8 mouse cellular contexts compared by ENCODE assay signal in genomic region chr11:3648964-3649841, GRCm38 (mm10). TPM values are rescaled to one million over a fixed set of nuclear protein-coding genes. Genes with fewer than 3 reads are reported as not detected.
A peak's percentile ranks its signal among the peaks of the same experiment; 100 is the strongest.
DNase-seq lines count a peak whose midpoint lies in the region; ATAC-seq and TF ChIP-seq lines count a peak whose summit lies in the region.

Morc2a (plus strand) TSS chr11:3649191.

- H3K27me3 ChIP-seq in embryonic facial prominence, embryonic 15.5 days, result no peaks in the 10 kb centered on the region
- no peaks in the 10 kb centered on the region for H3K27me3 ChIP-seq in limb, embryonic 14.5 days (ENCODE audit: control insufficient read depth, insufficient read depth, low read length)
- no peaks in the 10 kb centered on the region for H3K27me3 ChIP-seq in midbrain, postnatal 0 days (ENCODE audit: insufficient read depth, low read length)

- 2% methylated on average over 81 of the region's 81 CpGs for WGBS in bone marrow, adult 2 months
- 2% methylated on average over 79 of the region's 81 CpGs for WGBS in embryonic facial prominence, embryonic 15.5 days
- WGBS in limb, embryonic 14.5 days, result 2% methylated on average over 64 of the region's 81 CpGs
- WGBS in midbrain, postnatal 0 days, result 1% methylated on average over 63 of the region's 81 CpGs

- H3K9ac ChIP-seq in embryonic facial prominence, embryonic 15.5 days, result peak within 1 kb of the TSS; percentile 78
- peak within 1 kb of the TSS; percentile 98 for H3K9ac ChIP-seq in limb, embryonic 14.5 days (ENCODE audit: low read depth, low read length, severe bottlenecking)
- H3K9ac ChIP-seq in midbrain, postnatal 0 days (replicated peaks; ENCODE audit: low read length, poor library complexity, severe bottlenecking), result peak within 1 kb of the TSS; percentile 81

- DNase-seq in 416B (ENCODE audit: low read depth), result peak; percentile 97
- peak; percentile 97 for DNase-seq in heart, adult 8-10 months (ENCODE audit: low spot score)
- peak; percentile 99 for DNase-seq in kidney, adult 9 months
- DNase-seq in limb, embryonic 14.5 days (ENCODE audit: low spot score), result peak; percentile 98
- DNase-seq in midbrain, postnatal 0 days (ENCODE audit: low spot score), result peak; percentile 98
- peak; percentile 87 to 91 for DNase-seq in spleen, postnatal 14 days (ENCODE audit: low spot score in 2 of 2)

- H3K36me3 ChIP-seq in embryonic facial prominence, embryonic 15.5 days, result peaks cover 30% of the 10 kb centered on the region
- H3K36me3 ChIP-seq in limb, embryonic 14.5 days (ENCODE audit: control insufficient read depth, insufficient read depth, low read length), result peaks cover 36% of the 10 kb centered on the region
- H3K36me3 ChIP-seq in midbrain, postnatal 0 days (ENCODE audit: insufficient read depth, low read length), result peaks cover 14% of the 10 kb centered on the region

- peak; percentile 98 for ATAC-seq in embryonic facial prominence, embryonic 15.5 days (ENCODE audit: insufficient number of reproducible peaks, low FRiP score, low TSS enrichment, low read depth)
- peak; percentile 98 for ATAC-seq in limb, embryonic 14.5 days (ENCODE audit: low FRiP score, low read depth)
- ATAC-seq in midbrain, postnatal 0 days (ENCODE audit: low FRiP score), result peak; percentile 98

- H3K9me3 ChIP-seq in embryonic facial prominence, embryonic 15.5 days (replicated peaks), result peaks cover 19% of the 10 kb centered on the region; the same call in 1 of the 2 replicates
- H3K9me3 ChIP-seq in limb, embryonic 14.5 days (ENCODE audit: control insufficient read depth, low read length), result peaks cover 29% of the 10 kb centered on the region
- H3K9me3 ChIP-seq in midbrain, postnatal 0 days (ENCODE audit: low read length), result 0 out of 2 replicates have a peak, but pooled peaks cover 4% of the 10 kb centered on the region

- peak; percentile 70 for TF ChIP-seq POLR2A in bone marrow, adult 2 months (IDR thresholded peaks at IDR 0.05; ENCODE audit: borderline replicate concordance, control insufficient read depth, low read depth, low read length)
- peak; percentile 95 for TF ChIP-seq POLR2A in limb, embryonic 14.5 days (IDR thresholded peaks at IDR 0.05; ENCODE audit: borderline replicate concordance, extremely low read depth, insufficient read depth, insufficient read length)

- H3K4me2 ChIP-seq in embryonic facial prominence, embryonic 15.5 days (replicated peaks), result peak within 1 kb of the TSS; percentile 71
- peak within 1 kb of the TSS; percentile 62 for H3K4me2 ChIP-seq in limb, embryonic 14.5 days (replicated peaks; ENCODE audit: low read depth, low read length, severe bottlenecking)
- peak within 1 kb of the TSS; percentile 83 for H3K4me2 ChIP-seq in midbrain, postnatal 0 days (ENCODE audit: low read depth, low read length, poor library complexity, severe bottlenecking)

- H3K4me1 ChIP-seq in bone marrow, adult 2 months (ENCODE audit: control insufficient read depth, insufficient read depth, low read length), result peaks cover 1% of the 10 kb centered on the region; the same call in 1 of the 2 replicates
- peaks cover 17% of the 10 kb centered on the region for H3K4me1 ChIP-seq in embryonic facial prominence, embryonic 15.5 days
- H3K4me1 ChIP-seq in limb, embryonic 14.5 days (ENCODE audit: control insufficient read depth, insufficient read depth, low read length), result peaks cover 10% of the 10 kb centered on the region
- peaks cover 11% of the 10 kb centered on the region for H3K4me1 ChIP-seq in midbrain, postnatal 0 days (ENCODE audit: insufficient read depth, low read length)

- H3K27ac ChIP-seq in bone marrow, adult 2 months (ENCODE audit: control insufficient read depth, insufficient read depth, low read depth, low read length, poor library complexity), result peak within 1 kb of the TSS; percentile 93
- H3K27ac ChIP-seq in embryonic facial prominence, embryonic 15.5 days (replicated peaks), result peak within 1 kb of the TSS; percentile 93
- peak within 1 kb of the TSS; percentile 95 for H3K27ac ChIP-seq in limb, embryonic 14.5 days (replicated peaks; ENCODE audit: low read depth, low read length)
- H3K27ac ChIP-seq in midbrain, postnatal 0 days (ENCODE audit: low read depth, low read length), result peak within 1 kb of the TSS; percentile 86

- no peak; the same call in 1 of the 2 replicates for TF ChIP-seq CTCF in bone marrow, adult 2 months (IDR thresholded peaks at IDR 0.05; ENCODE audit: control insufficient read depth, insufficient read depth, low read length)
- peak; percentile 65 for TF ChIP-seq CTCF in midbrain, postnatal 0 days (IDR thresholded peaks at IDR 0.05)

- peak within 1 kb of the TSS; percentile 94 for H3K4me3 ChIP-seq in bone marrow, adult 2 months (replicated peaks; ENCODE audit: control insufficient read depth, low read depth, low read length)
- peak within 1 kb of the TSS; percentile 69 for H3K4me3 ChIP-seq in embryonic facial prominence, embryonic 15.5 days (replicated peaks)
- H3K4me3 ChIP-seq in limb, embryonic 14.5 days (replicated peaks; ENCODE audit: low read length), result peak within 1 kb of the TSS; percentile 98
- H3K4me3 ChIP-seq in midbrain, postnatal 0 days (ENCODE audit: low read depth, low read length), result peak within 1 kb of the TSS; percentile 80

RNA-seq across cellular contexts. Expression of gene Morc2a, which starts in this region (rescaled TPM):
- polyA plus RNA-seq in bone marrow, adult 2 months (2011; ENCODE audit: insufficient read depth, insufficient read length, low replicate concordance, missing spikeins), result 13.0 and 24.9 TPM in 2 replicates
- 26.8 and 27.9 TPM in 2 replicates for polyA plus RNA-seq in embryonic facial prominence, embryonic 15.5 days (2015; fragmentation: Nextera tagmentation; extraction: Ambion mirVana)
- total RNA-seq in heart, adult 8-10 months (2022), result 10 to 100 TPM; 18.5 to 20.2 (median 18.7) TPM
- polyA plus RNA-seq in limb, embryonic 14.5 days (2012; rRNA removed), result 33.3 and 35.8 TPM in 2 replicates
- 24.2 and 29.2 TPM in 2 replicates for polyA plus RNA-seq in limb, embryonic 14.5 days (2014; fragmentation: Nextera tagmentation; extraction: Ambion mirVana)
- total RNA-seq in midbrain, postnatal 0 days (2014; rRNA removed), result 39.1 and 44.2 TPM in 2 replicates
- 19.8 and 21.9 TPM in 2 replicates for polyA plus RNA-seq in midbrain, postnatal 0 days (2015; fragmentation: Nextera tagmentation; extraction: Ambion mirVana)

Comparison
In these comparisons a context has a peak if more than half of its experiments do, and no peak if none do; other contexts are left out.
1. Peak in every context shown above with its lines: DNase-seq, ATAC-seq, H3K4me3 ChIP-seq and H3K27ac ChIP-seq.